Mouse (Mus musculus) CH12.LX (cell line): ENCODE results near the gene Mfsd5.

Source experiments
- BHLHE40 ChIP-seq: IDR thresholded peaks from 2 replicates; pipeline ENCODE4 v1.6.1; 2011; ENCODE audit warnings: mild to moderate bottlenecking, low read depth, low read length, improper control_type of control experiment
- CHD2 ChIP-seq: IDR thresholded peaks from 2 replicates; pipeline ENCODE4 v1.6.1; 2011; ENCODE audit warnings: low read length, improper control_type of control experiment
- CTCF ChIP-seq, 2 experiments: IDR thresholded peaks in 1 of 2; conservative IDR thresholded peaks in 1 of 2; 2 replicates each; pipeline ENCODE4 v1.5.1; 2011 to 2012; ENCODE audit warnings: low read depth in 2 of 2, low read length in 2 of 2, improper control_type of control experiment in 1 of 2, inconsistent platforms in 1 of 2, mild to moderate bottlenecking in 1 of 2, moderate library complexity in 1 of 2
- ETS1 ChIP-seq: conservative IDR thresholded peaks from 2 replicates; pipeline ENCODE4 v1.6.1; 2012; ENCODE audit warnings: low read depth, mild to moderate bottlenecking, inconsistent platforms, low read length, improper control_type of control experiment, moderate library complexity
- MAZ ChIP-seq: IDR thresholded peaks from 2 replicates; pipeline ENCODE4 v1.6.1; 2012; ENCODE audit warnings: low read depth, mild to moderate bottlenecking, inconsistent platforms, low read length, improper control_type of control experiment, moderate library complexity
- POLR2A ChIP-seq: IDR thresholded peaks from 2 replicates; pipeline ENCODE4 v1.6.1; 2011; ENCODE audit warnings: low read depth, mild to moderate bottlenecking, improper control_type of control experiment, low read length
- POLR2AphosphoS2 ChIP-seq: IDR thresholded peaks from 2 replicates; pipeline ENCODE4 v1.6.1; 2011; ENCODE audit warnings: low read depth, low read length, improper control_type of control experiment

- TF ChIP-seq CHD2: no peak
- TF ChIP-seq POLR2AphosphoS2: no peak
- no peak for TF ChIP-seq POLR2A
- TF ChIP-seq ETS1: no peak
- TF ChIP-seq CTCF (conservative IDR thresholded peaks at IDR 0.05 in 1 of 2, IDR thresholded peaks at IDR 0.05 in 1 of 2; ENCODE audit: low read depth in 2 of 2, low read length in 2 of 2): no peak
- TF ChIP-seq BHLHE40: no peak
- TF ChIP-seq MAZ: no peak
Observed at GRCm38 (mm10) chr15:102244306-102245191, 34.7 kb upstream of the Mfsd5 start.
